Mouse (Mus musculus) forebrain, embryonic 13.5 days (tissue): ENCODE measurements around the gene Tanc1. TPM values are rescaled to one million over a fixed set of nuclear protein-coding genes. Genes with fewer than 3 reads are reported as not detected.

Source experiments
- ATAC-seq: fragments of 200-750 bp; cut with Nextera tagmentation; 2 replicates; pipeline ENCODE4 v1.8.0; 2017
- H3K27ac ChIP-seq: fragments of 300-500 bp; sonication (generic); 2 replicates; pipeline ENCODE4 v1.5.1; 2015; ENCODE audit warnings: inconsistent platforms, mild to moderate bottlenecking, moderate library complexity
- H3K27me3 ChIP-seq: fragments of 300-500 bp; sonication (generic); 2 replicates; pipeline ENCODE4 v1.6.1; 2015; ENCODE audit warnings: mild to moderate bottlenecking, inconsistent platforms
- H3K36me3 ChIP-seq: fragments of 300-500 bp; sonication (generic); 2 replicates; pipeline ENCODE4 v1.6.1; 2015; ENCODE audit warnings: mild to moderate bottlenecking, inconsistent platforms; ENCODE audit not compliant: poor library complexity, severe bottlenecking
- H3K4me1 ChIP-seq: fragments of 300-500 bp; sonication (generic); 2 replicates; pipeline ENCODE4 v1.6.1; 2015; ENCODE audit warnings: inconsistent platforms
- H3K4me2 ChIP-seq: fragments of 300-500 bp; sonication (generic); 2 replicates; pipeline ENCODE4 v1.6.1; 2015; ENCODE audit warnings: inconsistent platforms, mild to moderate bottlenecking, moderate library complexity
- H3K4me3 ChIP-seq: fragments of 300-500 bp; sonication (generic); 2 replicates; pipeline ENCODE4 v1.5.1; 2015; ENCODE audit warnings: mild to moderate bottlenecking, inconsistent platforms
- H3K9ac ChIP-seq: fragments of 300-500 bp; sonication (generic); 2 replicates; pipeline ENCODE4 v1.6.1; 2015; ENCODE audit warnings: mild to moderate bottlenecking, inconsistent platforms
- H3K9me3 ChIP-seq: fragments of 300-500 bp; sonication (generic); replicated peaks from 2 replicates; pipeline ENCODE4 v1.6.1; 2016; ENCODE audit warnings: inconsistent platforms
- WGBS: fragments of 180-500 bp; shearing (Covaris S2); methylation state at CpG from one replicate; pipeline ENCODE4 v1.1.7; 2015; 5-methylcytosine and 5-hydroxymethylcytosine counted together
- polyA plus RNA-seq: library from polyadenylated mRNA; unstranded; fragments of >200 nt; fragmentation: Nextera tagmentation; extraction: Ambion mirVana; gene quantifications from 2 replicates; pipeline ENCODE4 v1.2.1, GENCODE M21; 2015

The Tanc1 gene
- polyA plus RNA-seq, 1 experiment from 2014 or later: 12.7 TPM

DNA sequence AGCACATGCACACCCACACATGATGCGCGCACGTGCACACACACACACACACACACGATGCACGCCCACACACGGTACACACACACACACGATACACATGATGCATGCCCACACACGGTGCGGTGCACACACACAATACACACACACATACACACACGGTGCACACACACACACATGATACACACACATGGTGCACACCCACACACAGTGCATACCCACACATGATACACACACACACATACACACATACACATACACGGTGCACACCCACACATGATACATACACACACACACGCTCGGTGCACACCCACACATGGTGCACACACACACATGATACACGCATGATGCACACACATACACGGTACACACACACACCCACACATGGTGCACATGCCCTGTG lies 206.8 kb downstream of the Tanc1 start:
- Histone ChIP-seq H3K9ac (no peak overlapping the region), H3K36me3 (peaks cover 8% of the 10 kb centered on the region; the same call in 1 of the 2 replicates), H3K27me3 (no peaks in the 10 kb centered on the region), H3K4me3 (no peak overlapping the region), H3K4me1 (peaks cover 3% of the 10 kb centered on the region; the same call in 1 of the 2 replicates), H3K9me3 (no peaks in the 10 kb centered on the region), H3K27ac (no peak overlapping the region), H3K4me2 (no peak overlapping the region)
- 96% methylated on average over 15 of the region's 15 CpGs for WGBS
- 0 out of 2 replicates have a peak, but pooled peaks have one; percentile 34 for ATAC-seq

DNA sequence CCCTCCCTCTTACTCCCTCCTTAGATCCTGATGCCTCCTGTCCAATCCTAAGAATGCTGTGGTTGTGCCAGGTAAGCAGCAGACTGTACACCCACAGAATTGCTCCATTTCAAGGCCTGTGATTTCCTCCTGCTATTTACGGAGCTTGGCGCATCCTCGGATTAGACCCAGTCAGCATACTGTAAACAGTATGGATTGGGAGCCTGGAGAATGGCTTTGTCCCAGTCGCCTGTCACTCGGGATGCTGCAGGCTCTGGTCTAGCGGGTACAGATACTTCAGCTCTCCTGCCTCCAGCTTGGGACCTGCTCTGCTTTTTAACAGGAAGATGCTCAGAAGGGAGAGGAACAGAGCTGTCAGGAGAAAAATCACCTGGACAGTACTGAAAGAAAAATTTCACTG lies 207.6 kb downstream of the Tanc1 start:
- no peaks in the 10 kb centered on the region for H3K27me3 ChIP-seq
- 0 out of 2 replicates have a peak, but pooled peaks have one; percentile 43 for ATAC-seq
- no peak overlapping the region for H3K4me2 ChIP-seq
- no peak overlapping the region for H3K9ac ChIP-seq
- WGBS: 81% methylated on average over 6 of the region's 6 CpGs
- H3K27ac ChIP-seq: no peak overlapping the region
- no peaks in the 10 kb centered on the region for H3K9me3 ChIP-seq
- H3K36me3 ChIP-seq: peaks cover 8% of the 10 kb centered on the region; the same call in 1 of the 2 replicates
- peaks cover 3% of the 10 kb centered on the region; the same call in 1 of the 2 replicates for H3K4me1 ChIP-seq
- no peak overlapping the region for H3K4me3 ChIP-seq

DNA sequence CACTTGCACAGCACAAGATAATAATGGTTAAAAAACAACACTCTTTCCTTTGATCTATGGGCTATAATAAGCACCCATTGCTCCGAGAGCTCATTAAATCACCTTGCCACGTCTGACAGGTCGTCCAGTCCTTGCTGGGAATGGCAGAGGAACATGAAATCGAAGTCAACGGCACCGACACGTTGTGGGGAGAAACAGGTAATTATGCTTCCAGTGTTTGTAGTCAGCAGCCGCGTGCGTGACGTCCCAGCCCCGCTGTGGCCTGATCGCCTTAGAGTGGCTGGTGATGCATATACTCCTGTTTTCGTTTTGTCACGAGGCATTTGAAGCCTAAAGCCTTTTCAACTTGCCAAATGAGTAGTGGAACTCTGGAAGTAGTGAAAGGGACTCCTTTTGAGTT lies 208.2 kb downstream of the Tanc1 start:
- no peaks in the 10 kb centered on the region for H3K27me3 ChIP-seq
- no peak overlapping the region for H3K9ac ChIP-seq
- H3K36me3 ChIP-seq: peaks cover 8% of the 10 kb centered on the region; the same call in 1 of the 2 replicates
- H3K9me3 ChIP-seq: no peaks in the 10 kb centered on the region
- no peak overlapping the region for H3K4me3 ChIP-seq
- H3K27ac ChIP-seq: no peak overlapping the region
- ATAC-seq: no peak
- 61% methylated on average over 15 of the region's 15 CpGs for WGBS
- no peak overlapping the region for H3K4me2 ChIP-seq
- H3K4me1 ChIP-seq: peaks cover 3% of the 10 kb centered on the region; the same call in 1 of the 2 replicates

DNA sequence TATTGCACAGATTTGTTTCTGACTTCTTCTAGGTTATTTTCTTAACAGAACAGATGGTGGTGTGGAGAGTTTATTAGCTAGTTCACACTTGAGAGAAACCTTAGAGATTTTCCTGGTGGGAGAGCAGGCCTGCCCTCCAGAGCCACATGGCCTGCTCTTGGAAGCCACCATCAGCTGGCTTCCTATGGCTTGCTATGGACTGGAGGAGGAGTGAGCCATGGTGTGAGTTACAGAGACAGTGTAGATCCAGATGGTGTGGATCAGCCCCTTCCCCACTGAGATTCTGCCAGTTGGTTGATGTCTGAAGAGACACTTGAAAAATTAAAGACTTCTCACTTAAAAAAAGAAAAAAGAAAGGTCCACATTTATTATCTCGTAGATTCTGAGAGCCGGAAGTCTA lies 209.2 kb downstream of the Tanc1 start:
- no peak for ATAC-seq
- Histone ChIP-seq H3K4me2 (no peak overlapping the region), H3K4me1 (peaks cover 3% of the 10 kb centered on the region; the same call in 1 of the 2 replicates), H3K9ac (no peak overlapping the region), H3K36me3 (peaks cover 6% of the 10 kb centered on the region; the same call in 1 of the 2 replicates), H3K27ac (no peak overlapping the region), H3K9me3 (no peaks in the 10 kb centered on the region), H3K27me3 (no peaks in the 10 kb centered on the region), H3K4me3 (no peak overlapping the region)
- WGBS: 94% methylated on average over 2 of the region's 2 CpGs

DNA sequence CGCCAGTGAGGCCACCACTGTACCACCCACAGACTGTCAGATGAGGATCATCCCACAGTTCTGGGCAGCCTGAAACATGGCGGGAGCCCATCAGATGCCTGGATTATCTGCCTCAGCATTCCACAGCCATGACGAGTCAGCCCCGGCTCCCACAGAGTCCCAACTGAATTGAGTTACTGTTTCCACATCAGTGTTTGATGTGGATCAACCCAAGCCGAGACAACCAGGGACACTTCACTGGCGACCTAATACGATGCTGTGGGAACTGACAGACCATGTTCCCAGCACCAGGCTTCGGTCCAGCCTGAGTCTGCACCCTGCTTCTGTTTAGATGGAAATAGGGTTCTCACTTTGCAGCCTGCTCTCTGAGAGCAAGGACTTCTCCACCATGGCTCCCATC lies 212.4 kb downstream of the Tanc1 start:
- Histone ChIP-seq H3K27ac (no peak overlapping the region), H3K4me3 (no peak overlapping the region), H3K36me3 (no peaks in the 10 kb centered on the region; the same call in none of the 2 replicates), H3K9me3 (no peaks in the 10 kb centered on the region), H3K4me2 (no peak overlapping the region), H3K9ac (no peak overlapping the region), H3K27me3 (no peaks in the 10 kb centered on the region), H3K4me1 (peaks cover 21% of the 10 kb centered on the region)
- WGBS: 73% methylated on average over 8 of the region's 8 CpGs
- no peak for ATAC-seq

DNA sequence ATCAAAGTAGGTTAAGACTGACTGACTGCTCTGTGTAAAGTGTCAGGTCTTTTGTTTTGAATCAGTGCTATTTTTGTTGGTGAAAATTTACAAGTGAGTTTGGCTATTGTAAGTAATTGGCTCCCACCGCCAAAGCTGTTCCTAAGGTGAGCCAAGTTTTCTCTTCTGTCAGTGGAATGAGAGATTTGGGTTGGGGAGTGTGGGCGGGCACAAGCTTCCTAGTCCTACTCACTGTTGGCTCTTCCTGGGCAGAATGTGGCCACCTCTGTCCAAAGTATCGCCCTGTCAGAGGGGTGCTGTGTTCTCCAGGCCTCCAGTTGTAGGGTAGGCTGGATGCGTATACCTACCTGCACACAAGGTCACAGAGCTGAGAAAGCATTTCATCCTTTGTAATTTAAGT lies 213.5 kb downstream of the Tanc1 start:
- H3K27me3 ChIP-seq: no peaks in the 10 kb centered on the region
- no peaks in the 10 kb centered on the region for H3K9me3 ChIP-seq
- H3K36me3 ChIP-seq: no peaks in the 10 kb centered on the region; the same call in 1 of the 2 replicates
- H3K4me3 ChIP-seq: no peak overlapping the region
- no peak overlapping the region for H3K9ac ChIP-seq
- WGBS: 77% methylated on average over 4 of the region's 4 CpGs
- peaks cover 29% of the 10 kb centered on the region for H3K4me1 ChIP-seq
- H3K4me2 ChIP-seq: no peak overlapping the region
- H3K27ac ChIP-seq: no peak overlapping the region
- ATAC-seq: no peak

DNA sequence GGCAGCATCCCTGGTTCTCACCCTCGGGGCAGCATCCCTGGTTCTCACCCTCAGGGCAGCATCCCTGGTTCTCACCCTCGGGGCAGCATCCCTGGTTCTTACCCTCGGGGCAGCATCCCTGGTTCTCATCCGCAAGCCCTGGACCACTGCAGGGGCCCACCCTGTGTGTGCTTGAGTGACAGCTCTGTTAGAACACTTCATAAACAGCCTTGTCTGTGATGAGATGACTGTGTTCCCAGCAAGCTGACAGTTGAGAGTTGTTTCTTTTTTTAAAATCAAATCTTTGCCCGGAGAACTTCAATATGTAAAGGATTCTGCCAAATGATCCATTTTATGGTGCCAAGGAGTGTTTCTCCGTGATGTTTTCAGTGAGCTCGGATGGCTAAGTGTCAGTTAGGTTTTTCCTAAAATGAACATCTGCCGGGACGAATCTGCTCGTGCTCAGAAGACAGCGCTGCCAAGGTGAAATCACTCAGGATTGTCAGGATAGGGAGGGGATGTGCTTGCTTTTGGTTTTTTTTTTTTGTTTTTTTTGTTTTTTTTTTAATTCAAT lies 216.3 kb downstream of the Tanc1 start:
- ATAC-seq: no peak
- H3K4me3 ChIP-seq: no peak overlapping the region
- no peak overlapping the region for H3K27ac ChIP-seq
- H3K9me3 ChIP-seq: no peaks in the 10 kb centered on the region
- WGBS: 61% methylated on average over 11 of the region's 11 CpGs
- H3K4me2 ChIP-seq: no peak overlapping the region
- H3K9ac ChIP-seq: no peak overlapping the region
- H3K4me1 ChIP-seq: peaks cover 35% of the 10 kb centered on the region
- no peaks in the 10 kb centered on the region for H3K27me3 ChIP-seq
- peaks cover 2% of the 10 kb centered on the region; the same call in 1 of the 2 replicates for H3K36me3 ChIP-seq

DNA sequence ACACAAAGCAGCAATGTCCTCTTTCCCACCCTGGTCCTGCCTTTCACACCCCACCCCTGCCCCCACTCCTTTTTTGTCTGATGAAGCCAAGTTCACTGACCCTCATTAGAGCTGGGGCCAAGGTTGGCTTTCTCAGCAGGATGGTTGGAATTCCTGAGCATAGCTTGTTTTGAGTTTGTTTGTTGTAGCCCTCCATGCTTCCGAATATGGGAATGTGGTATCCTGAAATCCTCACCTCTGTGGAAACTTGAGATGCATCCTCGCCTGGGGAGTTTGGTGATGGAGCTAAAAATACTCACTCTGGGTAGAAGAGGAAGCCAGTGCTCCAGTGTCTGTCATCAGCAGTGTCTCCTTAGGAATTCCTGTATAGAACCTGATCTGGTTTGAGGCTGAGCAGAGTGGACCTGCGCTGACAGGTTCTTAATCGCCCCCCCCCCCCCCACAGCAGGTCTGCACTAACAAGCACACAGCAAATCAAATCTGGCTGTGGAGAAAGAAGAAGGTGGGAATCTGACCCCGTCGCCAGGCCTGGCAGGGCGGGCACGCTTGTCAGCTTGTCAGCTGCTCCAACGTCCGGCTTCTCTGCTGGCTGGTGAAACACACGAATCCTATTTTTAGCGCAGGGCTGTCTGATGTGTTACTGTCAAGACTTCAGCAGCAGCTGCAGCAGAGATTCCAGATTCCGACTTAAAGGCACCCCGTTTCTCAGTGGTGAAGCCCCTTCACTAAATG lies 217.1 kb downstream of the Tanc1 start:
- peak; percentile 60 for ATAC-seq
- peak overlapping the region; percentile 61; the same call in 1 of the 2 replicates for H3K27ac ChIP-seq
- no peak overlapping the region for H3K9ac ChIP-seq
- peak overlapping the region; percentile 28 for H3K4me2 ChIP-seq
- H3K4me1 ChIP-seq: peaks cover 35% of the 10 kb centered on the region
- peaks cover 7% of the 10 kb centered on the region; the same call in 1 of the 2 replicates for H3K36me3 ChIP-seq
- no peaks in the 10 kb centered on the region for H3K27me3 ChIP-seq
- WGBS: 17% methylated on average over 14 of the region's 14 CpGs
- no peaks in the 10 kb centered on the region for H3K9me3 ChIP-seq
- H3K4me3 ChIP-seq: no peak overlapping the region

DNA sequence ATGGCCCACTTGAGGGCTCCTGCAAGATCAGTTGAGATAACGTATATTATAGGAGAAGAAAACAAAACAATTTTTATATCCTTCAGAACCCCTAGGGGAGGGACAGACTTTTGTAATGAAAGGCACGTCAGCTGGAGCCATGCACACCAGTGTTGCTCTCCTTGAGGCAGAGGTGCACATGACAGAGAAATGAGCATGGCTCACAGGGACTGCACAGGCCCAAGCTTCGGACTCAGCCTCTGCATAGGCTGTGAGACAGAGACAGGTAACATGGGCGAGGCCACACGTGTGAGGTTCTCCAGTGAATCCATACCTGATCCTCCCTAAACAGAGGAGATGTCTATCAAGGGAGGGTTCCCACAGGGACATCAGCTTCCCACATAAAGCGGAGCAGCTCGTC lies 217.9 kb downstream of the Tanc1 start:
- 79% methylated on average over 7 of the region's 7 CpGs for WGBS
- Histone ChIP-seq H3K36me3 (peaks cover 14% of the 10 kb centered on the region; the same call in 1 of the 2 replicates), H3K4me1 (peaks cover 35% of the 10 kb centered on the region), H3K27ac (peak overlapping the region; percentile 61), H3K9ac (no peak overlapping the region), H3K4me2 (no peak overlapping the region), H3K9me3 (no peaks in the 10 kb centered on the region), H3K27me3 (no peaks in the 10 kb centered on the region), H3K4me3 (no peak overlapping the region)
- ATAC-seq: peak; percentile 36; the same call in 1 of the 2 replicates

DNA sequence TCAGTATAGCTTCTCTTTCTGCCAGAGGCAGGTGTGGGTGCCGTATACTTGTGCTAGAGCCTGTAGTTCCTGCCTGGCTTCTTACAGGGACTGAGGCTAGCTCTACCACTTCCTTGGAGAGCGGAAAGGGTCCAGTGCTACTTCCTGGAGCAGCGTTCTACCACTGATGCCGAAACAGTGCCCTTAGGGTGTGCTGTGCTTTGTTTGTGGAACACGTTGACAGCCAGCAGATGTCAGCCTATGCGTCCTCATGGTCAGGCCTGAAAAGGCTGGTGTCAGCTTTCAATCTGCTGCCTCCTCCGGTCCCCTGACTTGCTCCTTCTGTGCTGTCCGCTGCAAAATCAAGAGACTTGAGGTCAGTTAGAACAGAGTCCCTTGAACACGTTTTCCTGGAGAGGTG lies 218.3 kb downstream of the Tanc1 start:
- Histone ChIP-seq H3K9ac (no peak overlapping the region), H3K4me2 (no peak overlapping the region), H3K27me3 (no peaks in the 10 kb centered on the region), H3K27ac (peak overlapping the region; percentile 61), H3K4me3 (no peak overlapping the region), H3K4me1 (peaks cover 35% of the 10 kb centered on the region), H3K9me3 (no peaks in the 10 kb centered on the region), H3K36me3 (peaks cover 17% of the 10 kb centered on the region)
- WGBS: 23% methylated on average over 9 of the region's 9 CpGs
- peak; percentile 43; the same call in 1 of the 2 replicates for ATAC-seq

DNA sequence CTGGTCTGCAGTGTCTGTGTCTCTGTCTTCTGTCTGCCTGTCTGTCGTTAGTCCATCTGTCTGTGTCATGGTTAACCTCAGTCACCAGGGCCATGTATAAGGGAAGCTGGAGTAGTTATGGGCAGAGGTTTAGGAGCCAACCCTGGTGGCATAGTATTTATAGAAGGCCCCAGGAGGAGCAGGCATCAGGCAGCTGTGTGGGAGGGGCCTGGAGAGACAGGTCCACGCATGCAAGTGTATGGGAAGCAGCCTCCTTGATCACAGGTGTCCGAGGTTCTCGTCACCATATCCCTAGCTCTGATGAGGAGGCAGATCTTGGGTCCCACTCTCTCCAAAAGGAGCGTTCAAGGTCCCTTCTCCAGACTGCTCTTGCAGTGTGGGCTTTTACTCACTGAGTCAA lies 219.1 kb downstream of the Tanc1 start:
- no peaks in the 10 kb centered on the region for H3K27me3 ChIP-seq
- H3K9me3 ChIP-seq: no peaks in the 10 kb centered on the region
- 82% methylated on average over 5 of the region's 5 CpGs for WGBS
- H3K9ac ChIP-seq: no peak overlapping the region
- no peak overlapping the region for H3K4me2 ChIP-seq
- H3K4me1 ChIP-seq: peaks cover 35% of the 10 kb centered on the region
- H3K27ac ChIP-seq: no peak overlapping the region
- H3K36me3 ChIP-seq: peaks cover 21% of the 10 kb centered on the region
- H3K4me3 ChIP-seq: no peak overlapping the region
- ATAC-seq: no peak

DNA sequence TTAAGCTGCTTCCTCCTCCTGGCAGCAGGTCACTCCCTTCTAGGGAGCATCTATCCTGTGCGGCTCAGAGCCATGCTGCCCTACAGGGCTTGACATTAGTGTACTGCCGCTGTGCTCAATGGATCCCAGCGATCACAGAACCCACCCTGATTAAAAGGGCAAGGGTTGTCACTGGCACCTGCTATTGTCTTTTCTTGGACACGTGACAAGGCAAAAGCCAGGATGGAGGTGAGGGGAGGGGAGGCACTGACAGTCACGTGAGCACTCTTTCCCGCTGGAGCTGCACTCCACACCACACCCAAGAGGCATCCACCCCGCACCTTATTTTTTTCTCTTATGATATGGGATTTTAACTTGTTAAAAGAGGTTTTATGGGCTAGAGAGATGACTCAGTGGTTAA lies 220.0 kb downstream of the Tanc1 start:
- Histone ChIP-seq H3K27me3 (no peaks in the 10 kb centered on the region), H3K4me3 (no peak overlapping the region), H3K4me2 (no peak overlapping the region), H3K4me1 (peaks cover 35% of the 10 kb centered on the region), H3K9ac (no peak overlapping the region), H3K27ac (no peak overlapping the region), H3K36me3 (peaks cover 27% of the 10 kb centered on the region), H3K9me3 (no peaks in the 10 kb centered on the region)
- no peak for ATAC-seq
- WGBS: 75% methylated on average over 7 of the region's 7 CpGs
